Mouse (Mus musculus) induced T-regulatory cell, adult 2 months (primary cell): ENCODE data around the gene 4933427I04Rik.
A peak's percentile ranks its signal among the peaks of the same experiment; 100 is the strongest.

Experiments used
- DNase-seq: peaks from one replicate; pipeline ENCODE4 v3.0.0-alpha.2; 2012; ENCODE audit warnings: low read depth

The 4933427I04Rik gene

GRCm38 (mm10) chr4:123859379-123859778, at the start of gene 4933427I04Rik:
Gene 4933427I04Rik (plus strand): TSS chr4:123859679.
- no peak for DNase-seq

DNA sequence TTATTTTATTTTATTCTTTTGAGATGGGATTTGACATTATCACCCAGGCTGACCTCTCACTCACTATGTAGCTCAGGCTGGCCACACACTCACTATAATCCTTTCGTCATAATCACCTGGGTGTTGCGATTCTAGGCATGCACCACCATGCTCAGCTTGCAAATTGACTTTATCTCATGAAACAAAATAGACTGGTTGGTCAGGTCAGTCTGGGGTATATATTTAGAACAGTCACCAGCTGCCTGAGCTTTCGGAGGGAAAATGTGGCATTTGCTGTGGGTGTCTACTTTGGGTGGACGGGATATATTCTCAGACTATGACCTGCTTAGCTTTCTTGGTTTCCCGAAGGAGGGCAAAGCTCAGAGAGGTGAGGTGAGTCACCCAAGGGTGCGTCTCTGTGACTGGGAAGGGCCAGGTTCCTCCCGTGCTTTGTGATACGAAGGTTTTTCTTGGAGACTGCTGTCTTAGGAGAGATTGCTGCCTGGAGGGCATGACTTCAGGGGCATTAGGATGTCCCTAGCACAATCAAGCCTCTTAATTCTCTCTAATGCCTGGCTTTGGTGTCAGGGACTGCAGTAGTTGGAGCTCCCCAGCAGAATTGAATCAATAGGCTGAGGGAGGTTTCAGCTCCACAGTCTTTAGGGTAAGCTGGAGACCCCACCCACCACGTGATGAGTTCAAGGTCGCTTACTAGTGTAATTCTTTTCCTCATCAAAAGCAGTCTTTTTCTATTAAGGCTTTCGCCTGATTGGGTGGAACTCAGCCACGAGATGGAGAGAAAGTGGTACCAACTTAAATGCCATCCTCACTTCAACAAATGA, 48.8 kb upstream of the 4933427I04Rik start:
- no peak for DNase-seq

DNA sequence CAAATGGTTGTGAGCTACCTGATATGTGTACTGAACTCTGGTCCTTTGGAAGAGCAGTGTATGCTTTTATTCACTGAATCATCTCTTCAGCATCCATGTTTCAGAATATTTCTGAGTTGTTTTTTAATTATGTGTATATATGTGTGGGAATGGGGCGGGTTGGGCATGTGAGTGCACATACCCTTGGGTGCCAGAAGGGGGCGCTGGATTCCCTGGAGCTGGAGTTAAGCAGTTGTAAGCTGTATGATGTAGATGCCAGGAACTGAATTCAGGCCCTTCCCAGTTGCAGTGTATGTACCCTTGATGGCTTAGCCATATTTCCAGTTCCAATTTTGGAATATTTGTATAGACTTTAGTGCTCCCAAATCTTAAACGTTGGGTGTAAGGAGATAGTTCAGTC, 47.0 kb upstream of the 4933427I04Rik start:
- DNase-seq = no peak

DNA sequence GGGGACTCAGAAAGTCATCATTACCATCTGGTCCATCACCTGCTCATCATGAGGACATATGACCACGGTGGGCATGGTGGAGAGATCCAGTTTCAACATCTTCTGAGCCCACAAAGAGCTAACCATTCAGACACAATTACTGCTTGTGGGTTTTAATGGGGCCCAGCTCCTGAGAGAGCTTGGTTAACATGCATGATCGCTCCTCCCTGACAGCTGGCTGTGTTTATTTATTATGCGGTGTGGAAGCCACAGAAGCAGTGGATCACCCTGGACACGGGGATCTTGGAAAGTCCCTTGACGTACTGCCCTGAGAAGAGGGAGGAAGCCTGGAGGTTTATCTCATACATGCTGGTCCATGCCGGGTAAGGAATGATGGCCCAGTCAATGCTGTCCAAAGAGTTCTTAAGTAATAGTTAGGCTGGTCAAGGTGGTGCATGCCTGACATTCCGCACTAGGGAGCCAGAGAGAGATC, 45.4 kb upstream of the 4933427I04Rik start:
- no peak for DNase-seq

- no peak for DNase-seq
Observed at GRCm38 (mm10) chr4:123819093-123819610, 40.3 kb upstream of the 4933427I04Rik start.

GRCm38 (mm10) chr4:123842126-123842525, 17.4 kb upstream of the 4933427I04Rik start:
- DNase-seq = no peak

DNA sequence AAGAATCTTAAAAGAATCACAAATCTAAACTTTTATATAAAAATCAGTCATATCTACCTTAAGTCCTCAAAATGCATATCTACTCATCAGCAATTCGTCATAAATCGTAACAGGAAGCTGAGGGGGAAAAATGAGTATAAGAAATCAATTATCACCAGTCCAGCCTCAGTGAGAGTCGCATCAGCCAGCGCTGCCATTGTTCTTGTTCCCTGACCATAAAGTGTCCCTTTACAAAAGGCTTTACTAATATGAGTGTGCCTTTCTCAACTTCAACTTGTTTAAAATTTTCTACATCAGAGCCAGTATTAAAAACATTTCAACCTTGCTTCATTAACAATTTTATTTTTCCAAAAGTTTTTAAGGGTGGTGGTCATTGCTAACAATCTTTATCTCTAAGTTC, 2.6 kb upstream of the 4933427I04Rik start:
- no peak for DNase-seq

DNA sequence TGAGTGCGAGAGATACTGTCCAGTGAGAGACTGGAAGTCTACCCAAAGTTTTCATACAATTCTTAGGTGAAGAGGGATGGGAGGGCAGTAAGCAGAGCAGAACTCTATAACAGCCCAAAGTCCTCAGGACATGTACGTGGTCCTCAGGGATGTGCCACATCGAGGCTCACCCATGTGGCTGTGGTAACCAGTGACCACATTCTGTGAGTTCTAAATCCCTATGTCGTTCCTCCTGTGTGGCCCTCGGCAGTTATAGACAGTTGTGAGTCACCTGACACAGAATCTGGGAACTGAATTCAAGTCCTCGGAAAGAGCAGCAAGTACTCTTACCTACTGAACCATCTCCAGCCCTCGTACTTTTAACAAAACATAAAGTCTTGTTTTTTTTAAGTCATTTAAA, 1.4 kb upstream of the 4933427I04Rik start:
- no peak for DNase-seq

GRCm38 (mm10) chr4:123859803-123860202, 324 bp downstream of the 4933427I04Rik start:
- DNase-seq = no peak

GRCm38 (mm10) chr4:123860621-123861020, 1.1 kb downstream of the 4933427I04Rik start:
- DNase-seq = no peak

DNA sequence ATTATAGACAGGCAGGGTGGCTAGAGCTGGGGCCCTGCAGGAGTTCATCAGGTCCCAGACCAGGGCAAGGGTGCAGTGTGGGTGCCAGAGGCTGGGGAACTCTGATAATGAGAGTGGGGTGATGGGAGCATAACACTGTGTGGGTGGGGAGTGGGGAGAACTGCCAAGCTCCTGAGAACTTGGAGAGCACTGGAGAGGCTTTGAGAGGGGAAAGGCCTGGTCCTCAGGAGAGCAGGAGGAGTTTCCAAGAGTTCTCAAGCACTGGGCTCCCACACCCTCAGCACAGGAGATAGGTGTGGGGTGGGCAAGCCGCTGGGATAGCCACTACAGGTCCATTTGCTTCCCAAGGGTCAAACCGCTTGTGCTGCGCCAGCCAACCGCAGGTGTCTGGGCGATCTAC, 34.2 kb downstream of the 4933427I04Rik start:
- no peak for DNase-seq

DNA sequence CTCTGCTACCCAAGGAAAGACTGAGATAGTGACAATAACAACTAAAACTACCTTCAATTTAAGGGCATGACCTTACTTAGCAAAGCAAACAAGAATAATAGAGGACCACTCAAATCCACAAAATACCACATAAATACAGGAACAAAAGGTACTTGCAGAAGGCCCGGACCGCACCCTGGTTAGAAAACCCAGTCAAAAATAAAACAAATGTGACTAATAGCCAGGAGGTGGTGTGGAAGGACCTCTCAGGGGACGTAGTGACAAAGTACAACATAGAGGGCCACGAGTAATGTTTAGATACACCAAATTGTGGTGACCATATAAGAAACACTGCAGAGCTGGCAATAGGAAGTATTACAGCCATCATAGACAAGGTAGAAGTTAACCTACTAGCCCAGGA, 34.8 kb downstream of the 4933427I04Rik start:
- DNase-seq = no peak

GRCm38 (mm10) chr4:123898696-123899095, 39.2 kb downstream of the 4933427I04Rik start:
- peak; percentile 79 for DNase-seq

DNA sequence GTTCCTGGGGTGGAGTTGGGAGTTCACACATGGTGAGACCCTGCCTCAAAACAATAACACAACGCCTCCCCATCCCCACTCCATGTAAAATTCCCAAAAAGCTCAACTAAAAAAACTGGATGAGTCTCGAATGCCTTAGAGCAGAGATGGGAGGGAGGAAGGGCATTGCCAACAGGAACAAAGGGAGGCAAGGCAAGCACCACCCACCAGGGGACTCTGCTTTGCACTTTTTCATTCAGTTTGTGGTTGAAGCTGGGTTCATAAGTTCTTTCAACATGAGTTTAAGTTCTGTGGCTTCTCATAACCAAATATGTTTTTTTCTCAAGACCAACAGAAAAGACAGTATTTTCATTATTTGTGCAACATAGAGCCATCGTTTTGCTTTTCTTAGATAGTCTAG, 44.0 kb downstream of the 4933427I04Rik start:
- DNase-seq = peak; percentile 29

GRCm38 (mm10) chr4:123904333-123905125, 45.0 kb downstream of the 4933427I04Rik start, which contains the start of gene Mycbp:
Gene Mycbp (plus strand): TSS chr4:123904832.
- peak; percentile 98 for DNase-seq

DNA sequence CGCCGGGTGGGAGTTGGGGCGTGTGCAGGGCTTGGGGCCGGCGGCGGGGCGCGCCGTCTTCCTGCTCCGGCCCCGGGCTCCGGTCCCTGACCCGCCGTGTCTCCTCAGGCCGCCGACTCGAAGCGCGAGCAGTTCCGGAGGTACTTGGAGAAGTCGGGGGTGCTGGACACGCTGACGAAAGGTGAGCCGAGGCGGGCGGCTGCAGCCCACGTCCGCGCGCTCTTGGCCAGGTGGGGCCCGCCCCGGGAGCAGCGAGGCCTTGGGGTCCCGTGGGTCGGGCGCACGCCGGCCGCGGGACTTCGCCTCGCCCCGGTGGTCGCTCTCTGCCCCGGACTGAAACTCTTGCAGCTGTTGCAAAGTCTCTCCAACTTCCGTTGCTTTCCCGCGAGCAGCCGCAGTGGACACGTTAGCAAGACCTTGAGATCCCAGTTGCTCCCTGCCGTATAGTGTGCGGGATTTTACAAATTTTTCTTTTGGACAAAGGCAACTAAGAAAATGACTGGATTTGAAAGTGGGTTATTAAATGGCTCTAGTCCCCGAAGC, 45.7 kb downstream of the 4933427I04Rik start:
- no peak for DNase-seq

- DNase-seq = no peak
Observed at GRCm38 (mm10) chr4:123911503-123911902, 52.0 kb downstream of the 4933427I04Rik start.

- no peak for DNase-seq
Observed at GRCm38 (mm10) chr4:123912431-123912830, 53.0 kb downstream of the 4933427I04Rik start.
